Mouse (Mus musculus) heart, adult 2 months (tissue): Measurements from ENCODE around the gene Arhgef10l.

Experiments used
- CTCF ChIP-seq: fragments of 200-600 bp; IDR thresholded peaks from 2 replicates; pipeline ENCODE4 v1.8.1; 2022; ENCODE audit warnings: antibody characterized with exemption, mild to moderate bottlenecking, moderate library complexity
- EP300 ChIP-seq: fragments of 200-500 bp; IDR thresholded peaks from 2 replicates; pipeline ENCODE4 v1.6.1; 2011; ENCODE audit warnings: low read depth, low read length, control low read depth; ENCODE audit not compliant: insufficient read depth
- POLR2A ChIP-seq: fragments of 200-500 bp; IDR thresholded peaks from 2 replicates; pipeline ENCODE4 v1.6.1; 2011; ENCODE audit warnings: mild to moderate bottlenecking, low read depth, low read length, control low read depth; ENCODE audit not compliant: insufficient read depth

DNA sequence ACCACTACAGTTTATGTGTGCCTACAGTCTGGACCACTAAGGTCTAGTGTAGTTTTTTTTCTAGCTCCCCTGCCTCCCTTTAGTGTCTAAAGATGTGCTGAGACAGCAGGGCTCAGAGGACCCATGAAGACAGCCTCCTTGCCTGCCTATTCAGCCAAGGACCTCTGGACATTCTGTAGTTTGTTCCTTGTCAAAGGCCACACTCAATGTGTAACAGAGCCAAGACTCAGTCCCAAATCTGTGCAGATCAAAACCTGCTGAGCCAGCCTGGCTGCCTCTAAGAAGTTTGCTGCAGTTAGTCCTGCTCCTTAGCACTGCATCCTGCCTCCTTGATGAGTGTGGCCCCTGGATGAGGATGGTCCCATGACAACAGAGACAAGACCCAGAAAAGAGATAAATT is 156.0 kb downstream of the Arhgef10l start:
- TF ChIP-seq POLR2A = no peak
- TF ChIP-seq CTCF = no peak
- no peak for TF ChIP-seq EP300
